Mouse (Mus musculus) erythroblast, embryonic 14.5 days (primary cell): ENCODE data around the gene Ikzf3. TPM values are rescaled to one million over a fixed set of nuclear protein-coding genes. Genes with fewer than 3 reads are reported as not detected.

Experiments used
- H3K27me3 ChIP-seq: 2 replicates; pipeline ENCODE4 v1.6.1; 2012; ENCODE audit warnings: inconsistent platforms; ENCODE audit not compliant: control insufficient read depth
- H3K36me3 ChIP-seq: 2 replicates; pipeline ENCODE4 v1.6.1; 2012; ENCODE audit warnings: mild to moderate bottlenecking, inconsistent platforms; ENCODE audit not compliant: control insufficient read depth
- H3K4me1 ChIP-seq: 2 replicates; pipeline ENCODE4 v1.6.1; 2012; ENCODE audit warnings: inconsistent platforms; ENCODE audit not compliant: control insufficient read depth
- H3K4me3 ChIP-seq: replicated peaks from 2 replicates; pipeline ENCODE3; 2012; ENCODE audit warnings: moderate library complexity, mild to moderate bottlenecking, inconsistent platforms
- H3K9me3 ChIP-seq: 2 replicates; pipeline ENCODE4 v1.6.1; 2012; ENCODE audit warnings: low read length, inconsistent platforms, mixed read lengths; ENCODE audit not compliant: control insufficient read depth
- GATA1 ChIP-seq: IDR thresholded peaks from 2 replicates; pipeline ENCODE4 v1.6.1; 2012; ENCODE audit warnings: low read length, inconsistent platforms, mixed read lengths
- TAL1 ChIP-seq: IDR thresholded peaks from 3 replicates; pipeline ENCODE4 v1.6.1; 2012; ENCODE audit warnings: low read length, inconsistent platforms, mixed read lengths
- polyA plus RNA-seq: library from polyadenylated mRNA; stranded (reverse); fragments of >175 nt; gene quantifications from 2 replicates; pipeline ENCODE4 v1.2.3, GENCODE M21; 2012

Gene Ikzf3
- polyA plus RNA-seq, 1 experiment = not detected

DNA sequence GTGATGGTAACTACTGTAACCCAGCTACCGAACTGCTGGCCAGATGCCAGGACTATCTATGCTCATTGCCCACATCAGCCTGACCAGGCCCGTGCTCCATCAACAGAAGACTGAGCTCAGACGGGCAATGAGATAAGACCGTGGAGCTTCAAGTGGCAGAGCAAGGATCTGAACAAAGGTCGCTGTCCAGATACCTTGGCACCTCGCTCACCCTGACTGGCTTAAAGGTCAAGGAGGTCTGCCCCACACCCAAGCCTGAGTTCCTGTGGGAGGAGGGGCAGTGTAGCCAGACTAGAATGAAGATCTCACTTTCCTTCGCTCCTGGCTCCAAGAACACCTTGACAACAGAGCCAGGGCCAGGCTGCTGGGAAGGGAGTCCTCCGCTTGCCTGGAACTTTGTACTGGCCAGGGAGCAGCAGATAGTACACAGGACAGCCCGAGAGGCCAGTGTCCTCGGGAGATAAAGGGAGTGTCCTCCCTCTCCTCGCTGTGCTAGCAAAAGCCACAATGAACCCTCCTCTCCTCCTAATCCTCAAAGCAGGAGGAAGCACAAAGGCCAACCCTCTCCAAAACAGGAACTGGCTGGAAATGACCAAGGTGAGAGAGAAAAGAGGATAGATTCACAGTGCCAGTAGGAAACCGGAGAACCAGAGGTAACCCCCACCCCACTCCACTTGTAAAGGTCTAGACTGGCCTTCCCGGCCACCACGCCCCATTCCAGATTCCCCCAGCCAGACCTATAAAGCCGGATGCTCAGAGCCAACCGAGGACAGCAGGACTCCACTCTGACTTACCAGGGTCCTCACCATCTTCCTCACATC lies 34.7 kb upstream of the Ikzf3 start:
- peak overlapping the region; percentile 79 for H3K4me3 ChIP-seq
- H3K27me3 ChIP-seq = no peaks in the 10 kb centered on the region
- peaks cover 87% of the 10 kb centered on the region for H3K4me1 ChIP-seq
- TF ChIP-seq TAL1 (peak; percentile 74), GATA1 (peak; percentile 67; the same call in 1 of the 2 replicates)
- H3K36me3 ChIP-seq = peaks cover 85% of the 10 kb centered on the region
- H3K9me3 ChIP-seq = no peaks in the 10 kb centered on the region; the same call in 1 of the 2 replicates

DNA sequence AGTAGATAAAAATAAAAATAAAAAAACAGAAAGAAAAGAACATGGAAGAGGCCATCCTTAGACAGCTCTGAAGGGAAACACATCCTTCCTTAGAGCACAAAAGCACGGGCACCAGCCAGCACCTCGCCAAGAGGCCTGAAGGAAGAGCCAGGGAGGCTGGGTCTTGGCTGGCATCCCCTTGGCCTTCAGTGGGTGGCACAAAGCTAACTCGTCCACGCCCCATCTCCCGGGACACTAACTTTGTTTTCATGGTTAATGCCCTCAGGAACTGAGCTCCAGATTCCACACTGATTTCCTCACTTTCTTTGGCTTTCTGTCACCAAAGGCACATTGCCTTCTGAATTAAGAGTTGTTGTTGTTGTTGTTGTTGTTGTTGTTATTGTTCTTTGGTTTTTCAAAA lies 31.9 kb upstream of the Ikzf3 start:
- peaks cover 60% of the 10 kb centered on the region for H3K36me3 ChIP-seq
- no peaks in the 10 kb centered on the region for H3K27me3 ChIP-seq
- TF ChIP-seq TAL1 (no peak), GATA1 (no peak)
- H3K4me1 ChIP-seq = peaks cover 64% of the 10 kb centered on the region
- H3K9me3 ChIP-seq = no peaks in the 10 kb centered on the region; the same call in 1 of the 2 replicates
- H3K4me3 ChIP-seq = no peak overlapping the region

DNA sequence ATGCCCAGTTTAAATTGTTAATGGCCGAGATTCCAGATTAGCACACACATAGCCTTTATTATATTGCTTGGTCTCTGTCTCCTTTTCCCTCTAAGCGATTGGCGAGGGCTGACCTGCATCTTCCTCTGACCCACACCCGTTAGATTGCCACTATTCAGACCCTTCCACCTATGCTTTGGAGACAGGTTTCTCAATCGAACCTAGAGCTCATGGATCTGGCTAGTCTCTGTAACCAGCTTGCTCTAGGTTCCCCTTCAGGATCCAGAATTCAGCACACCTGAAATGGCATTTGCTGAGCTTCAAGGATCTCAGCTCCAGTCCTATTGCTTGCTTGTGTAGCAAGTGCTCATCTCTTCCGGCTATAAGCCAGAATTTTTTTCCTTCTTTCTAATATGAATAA lies 23.6 kb upstream of the Ikzf3 start:
- Histone ChIP-seq H3K9me3 (peaks cover 5% of the 10 kb centered on the region), H3K36me3 (no peaks in the 10 kb centered on the region), H3K27me3 (peaks cover 9% of the 10 kb centered on the region), H3K4me3 (no peak overlapping the region), H3K4me1 (peaks cover 10% of the 10 kb centered on the region)
- TF ChIP-seq TAL1 = no peak
- TF ChIP-seq GATA1 = no peak

DNA sequence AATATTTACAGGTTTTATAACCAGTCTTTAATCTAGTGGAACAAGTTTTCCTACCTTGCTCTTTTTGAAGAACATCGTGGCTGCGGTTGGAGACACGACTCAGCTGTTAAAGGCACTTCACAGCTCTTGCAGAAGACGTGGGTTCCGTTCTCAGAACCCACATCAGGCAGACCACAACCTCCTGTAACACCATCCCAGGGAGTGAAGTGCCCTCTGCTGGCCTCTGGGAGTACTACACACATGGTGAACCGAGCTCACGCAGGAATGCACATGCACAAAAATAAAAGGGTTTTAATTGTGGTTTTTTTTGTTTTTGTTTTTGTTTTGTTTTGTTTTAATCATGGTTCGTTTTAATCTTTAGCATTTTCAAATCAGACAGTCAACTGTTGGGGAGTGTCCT lies 22.5 kb upstream of the Ikzf3 start:
- Histone ChIP-seq H3K27me3 (peaks cover 11% of the 10 kb centered on the region), H3K4me3 (no peak overlapping the region), H3K36me3 (no peaks in the 10 kb centered on the region), H3K9me3 (peaks cover 5% of the 10 kb centered on the region), H3K4me1 (peaks cover 10% of the 10 kb centered on the region)
- TF ChIP-seq TAL1 = no peak

DNA sequence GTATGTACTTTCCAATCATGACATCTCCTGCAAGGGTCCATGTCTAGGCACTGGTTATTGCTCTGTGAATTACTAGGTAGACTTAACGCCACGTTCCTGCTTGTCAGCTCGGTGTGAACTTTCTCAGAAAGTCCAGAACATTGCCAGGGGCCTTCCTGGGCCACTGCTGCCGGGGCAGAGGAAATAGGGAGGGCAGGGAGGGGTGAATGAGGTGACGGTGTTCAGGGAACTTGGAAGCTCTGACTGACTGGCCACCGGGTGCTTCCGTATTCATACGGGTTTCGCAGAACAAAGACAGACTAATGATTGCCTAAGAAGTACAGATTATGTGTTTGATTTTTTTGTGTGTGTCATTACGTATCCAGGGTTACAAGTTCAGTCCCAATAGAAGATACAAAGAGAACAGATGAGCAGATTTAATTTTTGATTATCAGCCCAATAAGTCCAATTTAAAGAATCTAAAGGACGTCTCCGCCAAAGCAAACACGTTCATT lies 18.1 kb upstream of the Ikzf3 start:
- no peak for TF ChIP-seq TAL1
- no peak for TF ChIP-seq GATA1
- no peaks in the 10 kb centered on the region for H3K36me3 ChIP-seq
- H3K27me3 ChIP-seq = peaks cover 37% of the 10 kb centered on the region
- peaks cover 5% of the 10 kb centered on the region for H3K9me3 ChIP-seq
- no peak overlapping the region for H3K4me3 ChIP-seq
- H3K4me1 ChIP-seq = no peaks in the 10 kb centered on the region

DNA sequence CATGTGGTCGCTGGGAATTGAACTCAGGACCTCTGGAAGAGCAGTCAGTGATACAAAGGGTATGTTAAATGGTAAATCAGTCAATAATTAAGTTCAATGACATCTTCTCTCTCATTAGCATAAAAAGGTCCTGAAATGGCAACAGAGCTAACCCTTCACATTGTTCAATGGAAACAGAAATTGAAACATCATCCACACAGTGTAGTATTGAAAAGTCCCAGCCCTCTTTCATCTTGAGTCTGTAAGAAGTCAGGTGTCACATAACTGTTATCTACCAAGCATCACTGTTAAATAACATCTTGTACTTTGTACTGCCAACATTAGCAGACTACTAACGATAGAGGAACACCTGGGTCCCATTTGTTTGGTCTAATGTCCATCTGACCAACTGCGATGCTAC lies 17.2 kb upstream of the Ikzf3 start:
- Histone ChIP-seq H3K4me1 (no peaks in the 10 kb centered on the region), H3K36me3 (no peaks in the 10 kb centered on the region), H3K9me3 (peaks cover 2% of the 10 kb centered on the region; the same call in 1 of the 2 replicates), H3K27me3 (peaks cover 43% of the 10 kb centered on the region), H3K4me3 (no peak overlapping the region)
- TF ChIP-seq TAL1 = no peak
- TF ChIP-seq GATA1 = no peak

DNA sequence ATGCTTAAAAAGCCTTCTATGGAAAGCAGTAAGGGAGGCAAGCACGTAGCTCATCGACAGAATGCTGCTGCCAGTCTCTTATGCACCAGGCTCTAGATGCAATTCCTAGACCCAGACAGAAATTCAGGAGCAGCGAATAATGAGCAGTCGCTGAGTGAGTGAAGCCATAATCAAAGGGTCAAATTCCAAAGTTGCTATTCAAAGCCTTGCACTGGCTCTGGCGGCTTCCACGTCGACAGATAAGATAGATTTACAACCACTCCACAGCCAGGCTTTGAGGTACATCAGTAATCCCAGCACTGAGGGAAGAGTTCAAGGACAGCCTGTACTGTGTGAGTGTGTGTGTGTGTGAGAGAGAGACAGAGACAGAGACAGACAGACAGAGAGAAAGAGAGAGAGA lies 15.1 kb upstream of the Ikzf3 start:
- no peaks in the 10 kb centered on the region for H3K36me3 ChIP-seq
- H3K9me3 ChIP-seq = no peaks in the 10 kb centered on the region
- H3K4me1 ChIP-seq = no peaks in the 10 kb centered on the region
- no peak overlapping the region for H3K4me3 ChIP-seq
- H3K27me3 ChIP-seq = peaks cover 52% of the 10 kb centered on the region
- TF ChIP-seq GATA1 = no peak
- no peak for TF ChIP-seq TAL1

DNA sequence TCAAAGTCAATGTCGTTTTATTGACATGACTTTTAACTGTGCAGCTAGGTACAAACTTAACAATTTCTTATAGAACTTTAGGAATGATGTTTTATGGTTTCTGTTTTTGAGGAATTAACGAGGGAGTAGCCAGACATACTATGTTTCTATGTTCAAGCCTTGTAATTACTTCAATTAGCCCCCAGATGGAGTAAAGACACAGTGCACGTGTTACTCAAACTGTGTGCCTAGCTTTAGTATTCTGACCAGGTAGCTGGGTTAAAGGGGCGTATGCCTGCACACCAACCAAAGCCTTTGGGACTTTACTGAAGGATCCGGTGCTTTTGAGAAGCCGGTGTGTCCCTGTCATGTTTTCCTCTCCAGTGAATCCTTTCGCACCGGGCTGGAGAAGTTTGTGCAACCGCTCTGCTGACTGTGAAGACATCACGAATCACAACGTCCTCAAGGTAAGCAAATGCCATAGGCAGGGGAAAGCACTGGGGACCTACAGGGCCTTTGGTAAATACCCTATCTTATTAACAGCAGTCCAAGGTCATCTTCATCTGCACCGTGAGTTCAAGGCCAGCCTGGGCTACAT lies 9.4 kb upstream of the Ikzf3 start:
- no peaks in the 10 kb centered on the region for H3K36me3 ChIP-seq
- TF ChIP-seq GATA1 = no peak
- TF ChIP-seq TAL1 = no peak
- peaks cover 36% of the 10 kb centered on the region for H3K27me3 ChIP-seq
- peaks cover 3% of the 10 kb centered on the region for H3K9me3 ChIP-seq
- no peak overlapping the region for H3K4me3 ChIP-seq
- peaks cover 20% of the 10 kb centered on the region for H3K4me1 ChIP-seq

DNA sequence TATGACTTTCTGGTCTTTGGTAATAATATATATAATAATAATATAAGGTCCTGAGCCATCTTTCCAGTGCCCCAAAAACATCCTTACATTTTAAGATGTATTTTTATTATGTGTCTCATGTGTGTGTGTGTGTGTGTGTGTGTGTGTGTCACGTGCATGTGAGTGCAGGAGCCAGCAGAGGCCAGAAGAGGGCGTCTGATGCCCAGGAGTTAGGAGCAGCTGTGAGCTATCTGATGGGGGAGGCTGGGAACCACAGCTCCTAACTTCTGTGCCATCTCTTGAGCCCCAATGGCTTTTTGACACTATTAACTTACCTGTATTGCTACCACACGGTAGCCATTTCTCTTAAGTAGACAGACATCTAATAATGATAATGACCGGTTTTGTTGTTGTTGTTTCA lies 8.1 kb upstream of the Ikzf3 start:
- H3K4me1 ChIP-seq = peaks cover 22% of the 10 kb centered on the region
- TF ChIP-seq TAL1 (no peak), GATA1 (no peak)

More for the DNA sequence above, 8.1 kb upstream of the Ikzf3 start:
- Histone ChIP-seq H3K36me3 (no peaks in the 10 kb centered on the region), H3K27me3 (peaks cover 38% of the 10 kb centered on the region), H3K4me3 (no peak overlapping the region), H3K9me3 (peaks cover 3% of the 10 kb centered on the region)
